Mouse (Mus musculus) T-cell, adult 2 months (primary cell): ENCODE measurements around the gene Chka.

Experiments used
- DNase-seq: peaks from one replicate; pipeline ENCODE4 v3.0.0; 2022; ENCODE audit warnings: low spot score

Gene Chka

DNA sequence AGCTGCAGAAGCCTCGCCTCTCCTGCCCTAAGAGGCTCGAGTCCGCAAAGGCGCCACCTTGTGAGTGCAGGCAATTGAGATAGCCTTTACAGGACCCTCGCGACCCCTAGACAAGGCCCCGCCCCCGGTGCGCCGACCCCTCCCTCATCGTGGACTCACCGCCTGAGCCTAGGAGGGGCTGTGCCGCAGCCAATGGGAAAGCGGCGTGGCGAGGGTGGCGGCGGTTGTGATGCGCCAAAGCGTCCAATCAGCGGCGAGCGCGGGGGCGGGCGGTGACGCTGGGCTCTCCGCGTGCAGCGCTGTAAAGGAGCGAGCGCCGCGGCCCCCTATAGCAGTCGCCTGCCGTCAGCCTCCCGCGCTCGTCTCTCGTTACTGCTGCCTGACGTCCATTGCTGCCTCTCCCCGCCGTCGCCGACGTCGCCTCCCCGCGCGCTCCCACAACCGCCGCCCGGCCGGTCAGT is at the start of gene Chka:
Chka (plus strand) TSS at position 272 of the 461 bp plus-strand sequence.
- peak; percentile 97 for DNase-seq

DNA sequence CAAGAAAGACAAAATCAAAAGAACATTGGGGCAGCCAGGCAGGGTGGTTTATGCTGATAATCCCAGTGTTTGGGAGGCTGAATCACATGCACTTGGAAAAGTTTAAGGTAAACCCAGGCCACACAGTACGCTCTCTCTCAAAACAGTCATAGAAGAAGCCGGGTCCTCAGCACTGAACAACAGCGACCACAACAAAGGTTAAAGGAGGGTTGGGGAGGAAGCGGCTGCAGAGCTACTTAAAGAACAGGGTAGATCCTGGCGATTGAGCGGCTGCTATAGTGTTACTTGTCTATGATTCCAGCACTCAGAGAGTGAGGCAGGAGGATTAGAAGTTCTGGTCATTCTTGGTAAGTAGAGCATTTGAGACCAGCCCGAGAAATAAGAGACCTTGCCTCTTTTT is 46.0 kb upstream of the Chka start:
- DNase-seq: peak; percentile 42

DNA sequence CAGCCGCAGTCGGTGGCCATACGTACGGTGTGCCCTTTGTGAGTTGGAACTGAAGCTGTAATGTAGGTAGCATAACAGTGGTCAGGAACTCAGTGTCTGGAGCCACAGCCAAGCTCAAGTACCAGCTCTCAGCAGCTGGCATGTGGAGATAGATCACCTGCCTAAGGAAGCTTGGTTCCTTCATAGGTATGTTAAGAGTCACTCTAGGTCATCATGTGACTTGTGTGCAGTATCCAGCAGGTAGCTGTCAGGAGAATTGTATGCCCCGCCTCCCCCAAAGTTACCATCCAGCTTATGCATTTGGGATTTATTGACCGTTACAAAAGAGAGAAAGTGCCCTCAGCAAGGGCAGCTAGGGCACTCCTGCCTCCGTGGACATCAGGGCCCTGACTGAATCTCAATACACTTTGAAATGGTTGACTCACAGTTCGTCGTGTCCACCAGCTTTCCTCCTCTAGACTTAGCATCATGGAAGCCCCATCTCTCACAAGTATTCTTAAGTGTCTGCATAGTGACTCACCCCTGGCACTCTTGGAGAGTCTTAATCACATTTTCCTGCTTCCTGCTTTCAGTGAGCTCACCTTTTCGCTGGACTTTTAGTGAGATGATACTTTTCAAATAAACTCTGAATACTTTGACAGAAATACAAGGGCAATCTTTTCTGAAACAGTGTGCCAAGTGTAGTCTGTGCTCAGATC is 40.9 kb upstream of the Chka start:
- no peak for DNase-seq

GRCm38 (mm10) chr19:3814461-3814860 is 37.1 kb upstream of the Chka start:
- DNase-seq: no peak

- DNase-seq: no peak
Observed at GRCm38 (mm10) chr19:3815824-3816223, 35.7 kb upstream of the Chka start.

DNA sequence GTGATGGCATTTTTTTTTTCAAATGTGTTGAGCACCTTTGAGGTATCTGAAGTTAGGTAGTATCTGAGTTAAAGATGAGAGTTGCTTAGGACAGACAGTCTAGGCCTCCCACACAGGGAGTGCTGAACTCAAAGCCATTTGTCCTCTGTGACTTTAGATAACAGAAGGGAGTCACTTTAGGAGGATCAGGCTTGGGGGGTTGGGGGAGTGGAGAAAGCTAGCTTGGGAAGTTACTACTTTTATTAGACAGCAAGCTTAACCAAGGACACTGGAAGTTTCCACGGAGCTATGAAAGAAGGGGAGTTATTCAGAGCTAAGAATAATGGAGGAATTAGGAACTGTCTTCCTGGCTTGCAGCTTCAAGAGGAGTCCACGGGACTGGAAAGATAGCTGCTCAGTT is 32.5 kb upstream of the Chka start:
- DNase-seq: no peak

GRCm38 (mm10) chr19:3819899-3820444 is 31.6 kb upstream of the Chka start:
- DNase-seq: no peak

- no peak for DNase-seq
Observed at GRCm38 (mm10) chr19:3825044-3825443, 26.5 kb upstream of the Chka start.

DNA sequence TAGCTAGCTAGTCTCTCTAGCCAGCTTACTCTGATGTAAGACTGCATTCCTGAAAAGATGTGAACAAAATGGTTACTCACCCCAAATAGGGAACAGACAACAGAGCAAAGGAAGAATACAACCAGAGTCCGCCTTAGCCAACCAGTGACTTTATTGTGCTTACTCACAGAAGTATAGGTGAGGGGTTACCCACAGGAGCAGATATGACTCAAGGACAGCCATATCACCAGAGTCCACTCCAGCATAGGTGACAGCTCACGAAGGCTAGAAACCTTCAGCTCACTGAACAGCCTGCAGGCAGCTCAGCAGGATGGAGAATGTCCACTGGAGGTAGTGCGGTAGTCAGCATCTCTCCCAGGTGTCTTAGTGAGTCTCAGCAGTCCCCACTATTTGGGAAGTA is 21.7 kb upstream of the Chka start:
- DNase-seq: no peak

DNA sequence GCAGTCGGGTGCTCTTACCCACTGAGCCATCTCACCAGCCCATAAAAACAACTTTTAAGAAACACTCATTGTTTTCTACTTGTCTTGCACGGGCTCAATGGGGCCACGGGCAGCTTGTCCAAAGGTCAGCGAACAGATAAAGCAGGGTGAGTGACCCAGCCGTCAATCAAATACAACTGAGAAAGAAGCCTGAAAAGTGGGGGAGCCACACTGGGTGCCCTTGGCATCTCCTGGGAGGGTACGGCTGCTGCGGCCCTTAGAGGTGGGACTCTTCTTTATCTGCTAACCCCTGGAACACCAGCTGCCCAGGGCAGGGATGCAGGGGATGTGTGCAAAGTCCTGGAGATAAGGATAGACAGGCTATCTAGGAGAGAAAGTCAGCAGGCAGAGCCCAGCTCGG is 19.9 kb upstream of the Chka start:
- DNase-seq: no peak

DNA sequence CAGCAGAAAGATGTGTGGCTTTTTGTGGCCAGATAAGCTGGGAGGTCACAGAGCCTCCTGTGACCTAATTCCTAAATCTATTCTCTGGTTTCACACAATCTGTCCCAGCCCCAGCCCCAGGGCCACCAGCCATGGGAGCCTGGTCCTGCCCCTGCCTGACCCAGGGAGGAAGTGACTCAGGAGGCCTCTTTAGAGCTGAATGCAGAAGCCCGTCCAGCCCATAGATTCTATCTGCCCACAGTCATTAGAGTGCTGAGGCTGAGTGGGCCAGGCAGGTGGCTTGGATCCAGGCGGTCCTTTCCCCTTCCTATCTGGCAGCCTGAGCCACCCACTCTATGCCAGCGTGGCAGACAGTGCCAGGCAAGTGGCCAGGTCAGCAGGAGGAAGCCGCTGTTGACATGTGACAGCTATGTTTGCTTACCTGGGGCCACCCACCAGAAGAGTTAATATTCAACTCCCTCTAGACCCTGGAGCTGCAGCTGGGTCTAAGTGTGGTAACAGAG is 18.7 kb upstream of the Chka start:
- no peak for DNase-seq

DNA sequence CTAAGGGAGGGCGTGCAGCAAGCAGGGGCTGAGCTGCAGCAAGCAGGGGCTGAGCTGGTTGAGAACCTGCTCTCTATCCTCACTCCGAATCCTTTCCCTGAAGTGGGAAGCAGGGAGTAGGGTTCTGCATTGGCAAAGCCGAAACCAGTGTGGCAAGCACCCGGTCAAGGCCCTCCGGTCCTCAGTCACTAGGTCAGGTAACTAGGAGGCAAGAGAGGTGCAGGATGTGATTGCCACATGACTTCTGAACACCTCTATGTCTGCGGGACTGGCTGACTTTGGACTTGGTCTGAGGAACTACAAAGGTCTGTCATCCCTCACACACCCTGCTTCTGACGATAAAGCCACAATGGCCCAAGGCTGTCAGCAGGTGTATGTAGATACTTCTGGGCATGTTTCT is 17.3 kb upstream of the Chka start:
- no peak for DNase-seq

GRCm38 (mm10) chr19:3836791-3837190 is 14.8 kb upstream of the Chka start:
- peak; percentile 54 for DNase-seq

GRCm38 (mm10) chr19:3838931-3839330 is 12.6 kb upstream of the Chka start:
- DNase-seq: no peak

GRCm38 (mm10) chr19:3839686-3840085 is 11.9 kb upstream of the Chka start:
- DNase-seq: no peak

GRCm38 (mm10) chr19:3840214-3840651 is 11.3 kb upstream of the Chka start:
- DNase-seq: no peak

GRCm38 (mm10) chr19:3840685-3841084 is 10.9 kb upstream of the Chka start:
- DNase-seq: no peak

DNA sequence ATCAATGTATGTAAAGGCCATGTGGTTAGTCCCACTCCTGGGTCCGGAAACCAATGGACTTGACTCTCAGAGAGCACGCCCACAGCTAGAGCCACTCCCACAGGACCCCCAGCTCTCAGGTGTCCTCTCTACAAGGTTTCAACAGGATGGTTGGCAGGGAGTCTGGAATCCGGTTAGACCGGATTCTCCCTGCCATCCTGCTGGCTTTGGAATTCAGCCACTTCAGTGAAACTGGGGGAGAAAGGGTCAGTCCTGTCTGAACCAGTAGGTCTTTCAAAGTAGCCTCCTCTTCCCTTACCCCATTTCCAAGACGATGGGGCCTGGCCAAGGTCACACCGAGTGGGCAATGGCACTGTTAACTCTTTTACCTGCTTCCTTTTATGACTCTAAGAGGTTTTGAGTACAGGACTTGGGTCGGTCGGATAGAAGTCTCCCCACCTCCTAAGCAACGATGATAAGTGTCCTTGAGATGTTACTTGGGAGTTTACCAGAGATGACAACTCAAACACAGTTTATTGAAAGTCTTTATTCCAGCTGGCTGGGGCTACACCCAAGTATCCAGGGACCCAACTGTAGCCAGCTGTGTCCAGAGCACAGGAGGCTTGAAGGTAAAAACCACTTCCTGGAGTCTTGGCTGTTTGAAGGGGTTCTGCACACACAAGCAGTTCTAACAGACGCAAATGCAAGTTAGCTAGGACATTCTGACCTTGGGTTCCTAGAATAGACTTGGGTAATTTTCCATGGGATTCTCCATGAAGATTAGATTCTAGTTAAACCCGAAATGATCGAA is 9.0 kb upstream of the Chka start:
- DNase-seq: no peak

DNA sequence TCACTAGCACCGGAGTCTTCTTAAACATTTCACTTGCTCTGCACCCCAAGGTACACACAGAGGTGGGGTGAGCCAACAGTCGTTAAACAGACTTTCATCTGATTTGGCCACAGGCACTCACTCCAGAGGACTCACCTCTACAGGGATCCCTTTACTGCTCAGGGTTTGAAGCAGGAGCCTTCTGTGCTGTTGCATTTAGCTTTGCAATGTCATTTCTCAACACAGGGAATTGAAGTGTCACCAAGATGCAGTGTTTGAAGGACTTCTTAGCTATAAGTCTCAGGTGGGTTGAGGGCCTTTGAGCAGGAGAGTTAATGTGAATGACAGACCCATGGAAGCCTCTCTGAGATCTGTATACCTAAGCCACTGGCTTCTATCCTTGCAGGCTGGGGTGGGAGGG is 7.9 kb upstream of the Chka start:
- DNase-seq: no peak

- DNase-seq: no peak
Observed at GRCm38 (mm10) chr19:3844836-3845235, 6.7 kb upstream of the Chka start.

GRCm38 (mm10) chr19:3845339-3845738 is 6.2 kb upstream of the Chka start:
- no peak for DNase-seq

DNA sequence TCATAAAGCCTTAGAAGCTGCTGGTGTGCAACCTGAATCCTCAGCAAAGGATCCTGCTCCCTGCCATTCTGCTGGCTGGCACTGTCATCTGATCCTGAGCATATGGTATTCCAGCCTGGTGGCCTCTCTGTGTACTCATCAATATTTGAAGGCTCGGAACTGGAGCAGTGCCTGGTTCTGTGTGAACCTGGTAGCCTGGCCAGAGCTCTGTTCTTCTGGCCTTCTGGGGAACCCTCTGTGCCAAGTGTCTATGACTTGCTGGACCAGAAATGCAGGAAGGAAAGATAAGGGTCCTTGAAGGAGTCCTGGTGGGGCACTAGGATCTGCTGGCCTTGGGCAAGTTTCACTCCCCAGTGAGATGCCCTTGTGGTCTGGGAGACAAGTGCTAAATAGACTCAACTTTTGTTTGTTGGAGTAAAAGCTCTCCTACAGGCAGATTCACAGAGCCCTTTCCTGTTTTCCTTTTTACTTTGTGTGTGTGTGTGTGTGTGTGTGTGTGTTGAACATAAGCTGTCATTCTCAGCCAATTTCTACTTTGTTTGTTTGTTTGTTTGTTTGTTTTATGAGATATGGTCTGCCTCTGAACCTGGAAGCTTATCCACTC is 5.7 kb upstream of the Chka start:
- no peak for DNase-seq
